Mouse (Mus musculus) skeletal muscle tissue, adult 2 months (tissue): ENCODE measurements around the gene Gm7324.
"Not testable (repeated sequence)": the region's sequence is repeated elsewhere in the genome, so short reads cannot be mapped to it uniquely, and the experiment has no call there.

ENCODE experiments used
- DNase-seq: peaks from one replicate; pipeline ENCODE4 v3.0.0-alpha.2; 2012; ENCODE audit warnings: low read depth, low spot score

Gm7324 gene

DNA sequence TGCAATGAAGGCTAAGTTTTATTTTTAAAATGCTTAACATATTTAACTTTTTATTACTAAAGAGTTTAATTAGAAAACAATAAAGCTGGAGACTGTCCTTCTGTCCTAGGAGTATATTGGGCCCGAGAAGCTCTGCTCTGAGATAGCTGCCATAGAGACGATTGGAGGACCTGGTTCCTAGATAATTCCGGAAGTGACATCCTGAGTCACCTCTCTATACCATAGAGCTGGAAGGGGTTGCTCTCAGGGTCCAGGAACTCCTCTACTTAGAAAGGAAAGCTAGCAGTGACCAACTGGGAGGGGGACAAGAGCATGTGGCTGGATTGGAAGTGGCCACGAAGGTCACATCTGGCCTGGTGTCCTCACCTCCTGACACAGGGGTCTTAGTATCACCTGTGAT is at the start of gene Gm7324:
Gene Gm7324 (plus strand): TSS at position 208 of the 400 bp plus-strand sequence.
- not testable (repeated sequence) for DNase-seq

DNA sequence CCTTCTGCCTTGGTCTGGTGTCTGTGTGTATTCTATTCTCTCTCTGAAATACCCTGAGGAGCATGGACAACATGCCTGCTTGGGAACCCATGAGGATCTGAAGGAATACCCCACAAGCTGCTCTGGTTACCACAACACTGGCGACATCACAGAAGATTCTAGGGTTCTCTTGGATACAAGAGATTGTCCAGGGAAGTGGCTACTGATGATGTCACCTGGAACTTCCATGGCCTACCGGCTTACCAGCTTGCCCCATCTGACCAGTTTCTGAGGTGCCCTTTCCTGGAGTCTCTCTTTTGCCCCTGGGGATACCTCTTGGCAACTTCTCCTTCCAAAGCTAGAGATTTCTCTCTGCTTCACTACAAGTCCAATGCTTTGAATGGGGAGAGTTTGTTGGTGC is 20.5 kb upstream of the Gm7324 start, which contains the start of gene Gm8165:
Gene Gm8165 (minus strand): TSS at position 101 of the 400 bp plus-strand sequence.
- DNase-seq, result not testable (repeated sequence)

DNA sequence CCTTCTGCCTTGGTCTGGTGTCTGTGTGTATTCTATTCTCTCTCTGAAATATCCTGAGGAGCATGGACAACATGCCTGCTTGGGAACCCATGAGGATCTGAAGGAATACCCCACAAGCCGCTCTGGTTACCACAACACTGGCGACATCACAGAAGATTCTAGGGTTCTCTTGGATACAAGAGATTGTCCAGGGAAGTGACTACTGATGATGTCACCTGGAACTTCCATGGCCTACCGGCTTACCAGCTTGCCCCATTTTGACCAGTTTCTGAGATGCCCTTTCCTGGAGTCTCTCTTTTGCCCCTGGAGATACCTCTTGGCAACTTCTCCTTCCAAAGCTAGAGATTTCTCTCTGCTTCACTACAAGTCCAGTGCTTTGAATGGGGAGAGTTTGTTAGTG is 29.8 kb downstream of the Gm7324 start, which contains the start of gene Gm16506:
Gene Gm16506 (minus strand): TSS at position 101 of the 400 bp plus-strand sequence.
- not testable (repeated sequence) for DNase-seq

DNA sequence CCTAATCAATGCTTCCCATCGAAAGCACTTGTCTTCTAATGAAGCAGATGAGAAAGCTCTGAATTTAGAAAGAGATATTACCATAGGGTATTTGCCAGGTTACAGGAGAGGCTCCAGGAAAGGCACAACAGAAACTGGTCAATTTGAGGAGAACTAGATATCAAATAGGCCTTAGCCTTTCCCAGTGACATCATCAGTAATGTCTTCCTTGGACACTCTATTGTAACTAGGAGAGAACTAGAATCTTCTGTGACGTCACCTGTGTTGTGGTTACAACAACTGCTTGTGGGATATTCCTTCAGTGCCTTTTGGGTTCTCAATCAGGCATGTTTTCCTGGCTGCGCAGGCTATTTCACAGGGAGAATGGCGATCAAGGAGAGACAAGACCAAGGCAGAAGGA is 49.9 kb downstream of the Gm7324 start, which contains the start of gene Gm6526:
Gene Gm6526 (plus strand): TSS at position 301 of the 400 bp plus-strand sequence.
- not testable (repeated sequence) for DNase-seq
